Mouse (Mus musculus) subcutaneous adipose tissue, adult 2 months (tissue): ENCODE results near the gene Btnl6. TPM values are rescaled to one million over a fixed set of nuclear protein-coding genes. Genes with fewer than 3 reads are reported as not detected.

Experiments used
- polyA plus RNA-seq: library from polyadenylated mRNA; depleted of rRNA; stranded (reverse); fragments of >200 nt; gene quantifications from 2 replicates; pipeline ENCODE4 v1.2.3, GENCODE M21; 2012; ENCODE audit warnings: low replicate concordance; rRNA removed

Gene Btnl6
- polyA plus RNA-seq, result not detected in 2 replicates

GRCm38 (mm10) chr17:34517252-34517651 is at the start of gene Btnl6:
Btnl6 (minus strand) TSS chr17:34517352.

GRCm38 (mm10) chr17:34564003-34564421 is 46.9 kb upstream of the Btnl6 start, which contains the start of gene Notch4:
Notch4 (plus strand) TSS chr17:34564268.

GRCm38 (mm10) chr17:34477238-34478013 is 39.7 kb downstream of the Btnl6 start, which contains the start of gene Btnl4:
Btnl4 (minus strand) TSS chr17:34477318.

Other genes starting within 250 kb of the Btnl6 start
- 503 and 676 TPM in 2 replicates for gene H2-Aa, start 229.5 kb downstream of the Btnl6 start, polyA plus RNA-seq
- gene H2-Eb1, start 211.5 kb downstream of the Btnl6 start, polyA plus RNA-seq, result 257 and 334 TPM in 2 replicates
- 0.09 and 0.17 TPM in 2 replicates for gene H2-Eb2, start 191.7 kb downstream of the Btnl6 start, polyA plus RNA-seq
- 1.3 TPM in 2 replicates for gene Btnl2, start 162.5 kb downstream of the Btnl6 start, polyA plus RNA-seq
- gene Btnl1, start 140.2 kb downstream of the Btnl6 start, polyA plus RNA-seq, result not detected in 2 replicates
- 0.94 and 1.8 TPM in 2 replicates for gene BC051142, start 118.5 kb downstream of the Btnl6 start, polyA plus RNA-seq
- gene Btnl4, start 40.0 kb downstream of the Btnl6 start, polyA plus RNA-seq, result 0.40 TPM in 1 of 2 replicates, not detected in the other
- 22.4 and 68.7 TPM in 2 replicates for gene Notch4, start 46.9 kb upstream of the Btnl6 start, polyA plus RNA-seq
- 14.5 and 19.6 TPM in 2 replicates for gene Gpsm3, start 72.5 kb upstream of the Btnl6 start, polyA plus RNA-seq
- gene Pbx2, start 73.9 kb upstream of the Btnl6 start, polyA plus RNA-seq, result 51.4 and 93.8 TPM in 2 replicates
- 2.8 and 4.0 TPM in 2 replicates for gene Ager, start 80.5 kb upstream of the Btnl6 start, polyA plus RNA-seq
- 90.6 and 100 TPM in 2 replicates for gene Rnf5, start 86.3 kb upstream of the Btnl6 start, polyA plus RNA-seq
- 234 and 241 TPM in 2 replicates for gene Agpat1, start 86.9 kb upstream of the Btnl6 start, polyA plus RNA-seq
- gene Egfl8, start 98.6 kb upstream of the Btnl6 start, polyA plus RNA-seq, result 5.7 and 6.5 TPM in 2 replicates
- 51.8 and 56.8 TPM in 2 replicates for gene Ppt2, start 111.2 kb upstream of the Btnl6 start, polyA plus RNA-seq
- 3.7 and 6.6 TPM in 2 replicates for gene Prrt1, start 112.2 kb upstream of the Btnl6 start, polyA plus RNA-seq
- gene Fkbpl, start 127.4 kb upstream of the Btnl6 start, polyA plus RNA-seq, result 6.4 and 7.2 TPM in 2 replicates
- gene Atf6b, start 129.8 kb upstream of the Btnl6 start, polyA plus RNA-seq, result 65.5 and 103 TPM in 2 replicates
- 90.8 and 117 TPM in 2 replicates for gene Tnxb, start 153.2 kb upstream of the Btnl6 start, polyA plus RNA-seq
- 136 and 385 TPM in 2 replicates for gene C4b, start 226.5 kb upstream of the Btnl6 start, polyA plus RNA-seq